Mouse (Mus musculus): ENCODE data around the gene Snx20.

Snx20 gene

DNA sequence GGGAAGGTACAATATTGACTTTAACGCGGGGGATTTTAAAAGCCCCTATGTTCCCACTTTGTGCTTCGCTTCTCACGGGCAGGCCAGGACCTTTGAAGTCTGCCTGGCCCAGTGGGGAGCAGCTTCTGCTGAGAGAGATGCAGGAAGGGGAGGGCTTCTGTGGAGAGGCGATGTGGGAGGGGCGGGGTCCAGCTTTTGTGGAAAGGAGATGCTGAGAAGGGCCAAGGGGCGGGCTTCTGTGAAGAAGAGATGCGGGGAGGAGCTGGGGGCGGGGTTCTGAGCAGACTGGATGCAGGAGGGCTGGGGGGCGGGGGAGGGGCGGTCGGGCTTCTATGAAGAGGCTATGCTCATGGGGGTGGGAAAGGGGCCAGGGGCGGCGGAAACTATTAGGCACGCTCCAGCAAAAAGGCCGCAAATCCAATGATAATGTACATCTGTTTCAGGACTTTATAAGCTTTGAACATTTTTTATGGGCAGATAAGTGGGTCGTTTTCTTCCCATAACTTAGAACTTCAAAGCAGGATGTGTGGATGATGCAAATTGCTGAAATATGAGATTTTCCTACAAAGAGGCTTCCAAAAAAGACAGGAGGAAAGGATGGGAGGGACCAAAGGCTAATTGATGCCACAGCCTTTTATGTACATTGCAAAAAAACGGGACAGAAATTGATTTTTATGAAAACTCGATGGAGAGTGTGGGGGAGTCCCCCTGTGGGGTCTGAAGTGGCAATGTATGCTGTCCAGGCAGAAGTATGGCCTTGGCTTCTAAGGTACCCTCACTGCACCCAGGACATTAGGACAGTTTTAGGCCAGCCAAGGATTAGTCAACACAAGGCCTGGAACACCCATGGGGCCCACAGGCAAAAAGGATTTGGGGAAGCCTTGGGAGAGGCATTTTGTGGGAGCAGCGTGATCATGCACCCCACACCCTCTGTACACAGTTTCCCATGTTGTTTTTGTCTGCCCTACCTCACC lies 31.6 kb downstream of the Snx20 start:
- peak; percentile 48 for DNase-seq (ENCODE audit: low read depth, low spot score)

DNA sequence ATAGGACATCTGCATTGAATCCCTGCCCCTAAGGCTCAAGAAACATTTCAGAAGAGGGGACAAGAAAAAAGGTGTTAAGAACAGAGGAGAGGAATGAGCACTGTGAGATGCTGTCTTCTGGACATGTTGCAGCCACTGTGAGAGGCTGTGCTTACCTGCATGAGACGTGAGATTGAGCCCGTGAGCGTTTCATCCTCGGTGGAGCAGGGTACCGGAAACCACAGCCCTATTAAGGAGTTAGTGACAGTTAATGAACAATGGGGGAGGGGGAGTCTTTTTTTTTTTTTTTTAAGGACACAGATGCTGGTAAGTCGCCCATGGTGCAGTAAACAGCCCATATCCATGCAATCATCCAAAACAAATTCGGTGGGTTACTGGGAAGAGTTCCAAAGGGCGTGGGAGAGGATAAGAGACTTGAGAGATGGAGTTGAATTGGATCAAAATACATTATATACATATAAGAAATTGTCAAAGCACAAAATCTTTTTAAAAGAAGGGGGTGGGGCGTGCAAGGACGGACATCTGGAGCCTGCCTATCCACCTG lies 32.4 kb downstream of the Snx20 start:
- DNase-seq (ENCODE audit: low read depth, low spot score): no peak

DNA sequence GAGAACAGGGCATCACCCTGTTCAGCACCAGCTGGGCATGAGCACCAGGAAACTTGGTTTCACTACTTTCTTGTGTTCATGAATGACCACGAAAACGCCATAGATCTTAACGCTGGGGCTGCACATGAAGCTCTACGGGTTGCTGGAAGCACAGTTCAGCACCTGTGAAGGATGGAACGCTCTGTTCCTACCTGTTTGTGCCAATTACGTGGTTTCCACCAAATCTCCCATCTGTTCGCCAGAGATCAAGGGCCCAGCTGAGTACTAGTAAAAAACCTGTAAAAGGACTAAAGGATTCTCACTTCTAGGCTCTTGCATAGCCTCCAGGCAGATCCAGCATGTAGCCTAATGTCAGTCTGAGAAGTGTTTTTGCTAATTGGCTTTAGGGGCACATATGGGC lies 36.4 kb downstream of the Snx20 start:
- peak; percentile 83 for DNase-seq (ENCODE audit: low read depth, low spot score)

DNA sequence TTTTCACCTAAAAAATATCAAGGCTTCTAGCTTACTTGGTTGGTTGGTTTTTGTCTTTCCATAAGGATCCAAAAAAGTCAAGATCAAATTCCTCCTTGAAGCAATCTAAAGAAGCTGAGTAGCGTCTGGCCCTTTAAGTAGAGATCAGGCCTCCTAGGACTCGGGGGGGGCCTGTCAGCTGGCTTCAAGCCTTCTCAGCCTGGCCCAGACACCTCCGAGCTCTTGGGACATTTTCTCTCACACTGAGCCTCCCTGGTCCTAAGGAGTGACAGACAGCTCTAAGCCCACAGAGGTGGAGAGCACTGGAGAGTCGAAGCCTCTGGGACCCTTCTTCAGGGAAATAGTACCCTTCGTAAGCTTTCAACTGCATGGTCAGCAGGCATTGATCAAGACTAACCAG lies 37.4 kb downstream of the Snx20 start:
- no peak for DNase-seq (ENCODE audit: low read depth, low spot score)

DNA sequence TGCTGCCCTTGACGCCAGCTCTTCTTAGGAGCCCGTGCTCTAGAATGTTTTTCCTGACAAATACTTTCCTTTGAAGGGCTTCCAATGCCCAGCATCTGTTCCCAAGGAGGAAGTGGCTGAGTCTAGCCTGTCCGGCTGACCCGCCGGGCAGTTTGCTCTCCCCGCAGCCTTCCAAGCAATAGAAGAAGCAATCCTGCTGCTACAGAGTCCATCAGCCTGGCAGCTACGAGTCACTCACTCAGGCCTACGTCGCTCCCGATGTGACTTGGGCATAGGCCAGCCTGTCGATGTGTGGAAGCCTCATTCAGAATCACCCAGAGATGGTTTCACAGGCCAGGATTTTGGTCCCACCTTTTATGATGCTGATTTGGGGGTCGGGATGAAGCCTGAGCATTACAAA lies 39.9 kb downstream of the Snx20 start:
- no peak for DNase-seq (ENCODE audit: low read depth, low spot score)

DNA sequence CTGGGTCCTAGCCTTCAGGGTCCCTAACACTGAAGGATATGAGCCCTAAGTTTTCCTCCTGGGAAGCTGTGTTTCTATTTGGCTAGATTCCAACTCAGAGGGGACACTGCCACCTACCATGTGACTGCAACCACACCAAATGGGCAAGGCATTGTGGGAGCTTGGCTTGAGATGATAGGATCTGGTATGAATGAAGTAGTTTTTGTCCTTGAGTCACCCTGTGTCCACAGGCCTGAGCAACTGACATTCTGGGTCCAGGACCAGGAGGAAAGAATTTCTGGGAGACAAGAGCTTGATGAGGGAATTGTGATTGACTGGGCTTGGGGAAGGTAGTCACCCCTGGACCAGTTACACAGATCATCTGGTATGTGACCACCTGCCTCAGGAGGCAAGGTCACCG lies 42.0 kb downstream of the Snx20 start:
- no peak for DNase-seq (ENCODE audit: low read depth, low spot score)

DNA sequence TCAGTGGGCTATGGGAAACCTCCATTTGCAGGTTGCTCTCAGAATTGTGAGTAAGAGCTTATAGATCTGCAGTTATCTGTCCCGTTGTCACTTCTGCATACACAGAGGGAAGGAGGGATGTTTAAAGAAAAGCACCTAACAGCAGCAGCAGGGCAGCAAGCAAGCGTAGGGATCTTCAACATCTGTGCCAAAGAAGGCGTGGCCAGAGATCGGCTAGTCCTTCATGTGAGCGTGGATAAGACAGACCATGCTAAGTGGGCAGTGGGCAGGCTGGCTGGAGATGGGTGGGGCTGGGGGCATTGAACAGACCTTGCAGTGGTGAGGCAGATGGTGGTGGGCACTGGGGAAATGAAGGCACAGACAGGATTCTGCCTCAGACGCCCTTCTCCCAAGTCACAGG lies 45.7 kb downstream of the Snx20 start:
- DNase-seq (ENCODE audit: low read depth, low spot score): no peak

DNA sequence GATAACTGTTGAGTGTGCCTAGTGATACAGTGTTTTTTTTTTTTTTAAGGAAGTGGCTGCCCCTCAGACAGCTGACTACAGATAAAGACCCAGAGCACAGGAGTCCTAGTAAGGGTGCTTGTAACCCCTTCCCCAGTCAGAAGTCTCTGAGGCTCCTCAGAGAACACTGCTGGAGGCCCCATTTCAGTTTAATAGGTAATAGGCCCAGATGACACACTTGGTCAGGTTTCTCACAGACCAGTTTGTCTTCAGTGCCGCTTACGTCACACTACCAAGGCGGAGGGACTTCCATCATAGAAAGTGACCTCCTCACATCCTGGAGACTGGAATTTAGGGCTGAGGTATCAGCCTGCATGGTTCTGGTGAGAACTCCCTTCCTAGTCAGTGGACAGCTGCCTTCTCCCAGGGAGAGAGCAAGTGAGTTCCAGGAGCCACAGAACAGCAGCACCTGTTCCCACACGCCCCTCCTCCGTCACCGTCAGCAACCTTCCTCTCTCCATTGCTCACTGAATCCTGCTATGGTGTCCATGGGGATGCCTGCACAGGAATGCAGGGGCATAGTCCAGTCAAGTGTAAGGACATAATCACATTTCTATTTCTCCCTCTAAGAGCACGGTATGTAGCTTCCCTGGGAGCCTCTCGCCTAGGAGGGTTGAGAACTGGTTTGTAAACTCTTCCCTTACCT lies 47.6 kb downstream of the Snx20 start:
- DNase-seq (ENCODE audit: low read depth, low spot score): no peak

DNA sequence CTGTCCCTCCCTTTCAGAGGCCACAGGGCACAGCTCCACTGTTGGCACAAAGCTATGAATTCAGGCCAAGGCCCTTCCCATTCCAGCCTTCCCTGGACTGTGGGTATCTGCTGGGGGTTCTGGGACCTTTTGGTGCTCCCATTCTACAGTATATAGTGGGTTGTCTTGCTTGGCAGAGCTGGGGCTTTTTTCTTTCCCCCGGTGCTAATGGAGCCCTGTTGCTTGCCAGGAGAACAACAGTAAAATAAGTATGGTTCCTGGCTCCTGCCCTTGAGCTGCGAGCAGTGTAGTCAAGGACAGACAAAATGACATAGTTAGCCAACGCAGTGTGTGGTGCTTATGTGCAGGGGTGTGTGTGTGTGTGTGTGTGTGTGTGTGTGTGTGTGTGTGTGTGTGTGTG lies 52.1 kb downstream of the Snx20 start:
- no peak for DNase-seq (ENCODE audit: low read depth, low spot score)

DNA sequence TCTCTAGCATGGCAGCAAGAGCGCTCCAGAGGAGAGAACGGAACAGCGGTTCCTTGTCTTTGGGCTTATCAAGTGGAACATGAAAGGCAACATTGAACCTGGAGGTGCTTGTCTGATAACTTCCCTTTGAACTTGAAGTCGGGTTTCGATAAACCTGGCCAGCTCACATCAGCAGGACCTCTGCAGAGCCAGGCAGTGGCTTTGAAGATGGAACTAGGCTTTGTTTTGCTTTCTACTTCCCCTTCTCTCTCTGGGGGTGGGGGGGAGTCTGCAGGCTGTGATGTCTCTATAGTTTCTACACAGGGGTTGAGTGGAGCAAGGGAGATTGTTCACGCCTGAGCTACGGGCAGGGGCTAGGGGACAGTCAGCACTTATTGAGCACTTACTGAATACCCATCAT lies 55.1 kb downstream of the Snx20 start:
- no peak for DNase-seq (ENCODE audit: low read depth, low spot score)

DNA sequence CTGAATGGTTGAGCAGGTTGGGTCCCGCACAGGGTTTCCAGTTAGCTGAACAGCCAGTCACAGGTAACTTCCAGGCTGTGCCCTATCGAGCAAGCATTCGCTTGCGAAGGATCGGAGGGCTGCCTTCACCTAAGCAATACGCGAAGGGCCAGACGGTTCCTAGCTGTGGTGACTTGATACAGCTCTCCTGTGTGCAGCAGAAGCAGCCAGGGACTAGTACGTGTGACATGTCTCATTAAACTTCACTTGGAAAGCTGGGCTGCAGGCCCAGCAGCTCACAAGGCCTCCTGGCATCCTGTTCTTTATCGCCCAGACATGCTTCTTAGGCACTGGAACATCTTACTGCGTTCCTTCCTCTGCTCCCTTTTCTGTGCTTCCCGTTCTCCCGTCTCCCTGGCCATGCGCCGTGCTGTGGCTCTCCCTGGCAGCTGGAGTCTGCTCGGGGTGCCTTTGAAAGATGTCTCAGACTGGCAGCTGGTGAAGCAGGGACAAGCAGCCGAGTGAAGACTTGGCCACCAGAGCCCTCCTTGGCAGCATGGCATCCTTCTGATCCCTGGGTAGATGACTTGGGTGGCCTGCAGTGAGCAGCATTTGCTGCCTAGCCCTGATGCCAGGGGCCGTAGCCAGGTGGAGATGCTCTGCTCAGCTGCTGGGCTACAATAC lies 56.1 kb downstream of the Snx20 start:
- DNase-seq (ENCODE audit: low read depth, low spot score): peak; percentile 63

DNA sequence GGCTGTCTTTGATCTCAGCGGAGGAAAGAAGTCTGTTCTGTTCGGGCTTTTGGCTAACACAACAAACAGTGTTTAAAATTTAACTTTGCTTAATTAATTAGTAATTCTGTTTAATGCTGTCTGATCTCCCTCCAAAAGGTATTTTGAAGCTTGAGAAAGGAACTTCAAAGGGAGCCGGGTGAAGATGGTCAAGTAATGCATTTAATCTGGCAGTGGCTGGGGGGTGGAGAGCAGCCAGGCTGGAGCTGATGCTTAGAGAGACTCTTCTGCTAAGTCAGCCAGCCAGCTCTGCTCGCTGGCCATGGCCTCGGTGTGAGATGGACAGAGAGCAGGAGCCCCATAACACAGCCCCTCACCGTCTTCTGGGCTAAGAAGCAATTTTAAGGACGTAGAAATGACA lies 56.7 kb downstream of the Snx20 start:
- no peak for DNase-seq (ENCODE audit: low read depth, low spot score)

DNA sequence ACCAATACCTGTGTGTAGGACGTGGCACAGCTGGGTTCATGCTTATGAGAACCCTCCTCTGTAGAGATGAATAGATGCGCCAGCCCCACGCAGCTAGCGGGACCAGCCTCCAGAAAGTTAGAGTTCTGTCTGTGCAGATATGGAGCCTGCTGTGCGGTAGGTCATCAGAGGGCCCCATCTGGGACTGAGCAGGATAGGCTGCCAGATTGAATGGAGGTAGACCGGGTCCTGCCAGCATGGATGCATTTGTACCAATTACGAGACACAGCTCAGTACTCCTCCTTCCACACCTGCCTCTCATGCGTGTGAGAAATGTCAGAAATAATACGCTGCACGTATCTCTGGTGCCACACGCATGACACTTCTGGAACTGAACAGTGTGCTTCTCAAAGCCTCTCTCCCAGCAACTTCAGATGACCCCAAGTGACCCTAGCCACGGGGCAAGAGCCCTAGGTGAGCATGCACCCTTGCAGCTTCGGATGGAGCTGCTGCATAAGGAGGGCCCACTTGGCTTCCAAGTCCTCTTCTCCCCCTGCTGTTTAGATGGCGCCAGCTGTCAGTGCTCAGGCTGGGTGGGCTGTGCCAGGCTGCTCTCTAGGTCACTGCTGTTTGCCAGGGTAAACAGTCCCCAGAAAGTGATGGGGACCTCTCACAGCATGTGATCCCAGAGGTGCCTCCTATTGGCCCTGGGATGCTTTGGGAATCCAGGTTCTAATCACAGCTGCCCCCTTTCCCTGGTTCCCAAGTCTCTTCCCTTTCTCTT lies 57.3 kb downstream of the Snx20 start:
- no peak for DNase-seq (ENCODE audit: low read depth, low spot score)

DNA sequence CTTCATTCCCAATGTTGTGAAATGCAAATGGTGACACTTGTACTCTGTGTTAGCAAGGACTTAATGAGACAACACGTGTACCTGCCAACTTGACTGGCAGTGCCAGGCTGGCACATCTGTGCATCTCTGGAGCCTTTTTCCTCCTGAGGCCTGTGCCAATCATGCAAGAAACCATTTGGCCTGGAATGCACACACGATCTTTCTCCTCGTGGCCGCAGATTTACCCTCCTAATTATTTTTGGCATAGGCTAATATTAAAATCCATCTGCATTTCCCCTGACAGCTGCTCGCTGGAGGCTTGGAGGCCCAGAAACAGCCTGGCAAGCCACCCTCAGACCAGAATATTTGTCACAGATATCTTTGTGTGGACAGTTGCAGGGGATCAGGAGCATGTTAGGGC lies 58.3 kb downstream of the Snx20 start:
- no peak for DNase-seq (ENCODE audit: low read depth, low spot score)

Data from brain, adult 2 months (tissue).